ENCODE assay signal across 29 mouse cellular contexts in the genomic region with DNA sequence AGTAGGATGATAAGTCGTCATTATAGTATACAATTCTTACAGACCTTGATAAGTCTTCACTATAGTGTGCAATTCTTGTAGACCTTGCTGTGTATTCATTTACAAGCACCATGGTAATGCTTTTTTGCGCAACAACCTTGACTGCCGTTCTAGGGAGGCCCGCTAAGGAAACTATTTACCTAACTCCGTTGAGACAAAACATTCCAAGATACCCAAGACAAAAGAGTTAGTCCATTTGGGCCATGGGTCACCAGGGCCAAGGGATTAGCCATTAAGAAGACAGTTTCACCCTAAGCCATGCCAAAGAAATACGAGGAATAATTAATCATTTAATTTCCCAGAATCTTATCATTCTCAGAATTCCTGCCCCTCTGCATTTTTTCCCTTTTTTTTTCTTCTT.
"Had no signal": no experiment of that assay in that cellular context is flagged by ENCODE, and none has a peak within 500 bp of the region (broad histone marks: within the 10 kb centered on the region; RNA-seq: fewer than 3 reads in every experiment).

No protein-coding gene starts in this region.

- ATAC-seq: forebrain, embryonic 13.5 days; forebrain, embryonic 14.5 days; forebrain, embryonic 15.5 days; forebrain, embryonic 16.5 days; forebrain, postnatal 0 days had no signal

- H3K4me2 ChIP-seq: embryonic facial prominence, embryonic 12.5 days; embryonic facial prominence, embryonic 13.5 days; embryonic facial prominence, embryonic 15.5 days; forebrain, embryonic 12.5 days; forebrain, embryonic 13.5 days; forebrain, embryonic 15.5 days had no signal

- H3K4me1 ChIP-seq: embryonic facial prominence, embryonic 10.5 days; embryonic facial prominence, embryonic 12.5 days; embryonic facial prominence, embryonic 13.5 days; embryonic facial prominence, embryonic 15.5 days; forebrain, embryonic 10.5 days; forebrain, embryonic 12.5 days; forebrain, embryonic 13.5 days; forebrain, embryonic 15.5 days had no signal

- H3K36me3 ChIP-seq: embryonic facial prominence, embryonic 10.5 days; embryonic facial prominence, embryonic 12.5 days; embryonic facial prominence, embryonic 13.5 days; embryonic facial prominence, embryonic 15.5 days; forebrain, embryonic 10.5 days; forebrain, embryonic 12.5 days; forebrain, embryonic 15.5 days had no signal

- DNase-seq: cerebellum, adult 2 months; cerebellum, adult 8-10 months; cerebellum, adult 9-10 months; cerebellum, adult 9-11 months; cerebellum, postnatal 10 days; cerebellum, postnatal 14 days; cerebellum, postnatal 25 days; cerebellum, postnatal 36 days; embryo, embryonic 11 days; forebrain, postnatal 0 days; gastrocnemius, adult 2 months; gastrocnemius, postnatal 10 days; gastrocnemius, postnatal 14 days; gastrocnemius, postnatal 25 days; gastrocnemius, postnatal 36 days; heart, adult 11 months; heart, adult 18-20 months; heart, adult 2 months had no signal

- H3K27me3 ChIP-seq: embryonic facial prominence, embryonic 12.5 days; embryonic facial prominence, embryonic 13.5 days; embryonic facial prominence, embryonic 15.5 days; forebrain, embryonic 12.5 days; forebrain, embryonic 13.5 days; forebrain, embryonic 15.5 days had no signal

- H3K9ac ChIP-seq: embryonic facial prominence, embryonic 12.5 days; embryonic facial prominence, embryonic 13.5 days; embryonic facial prominence, embryonic 15.5 days; forebrain, embryonic 12.5 days; forebrain, embryonic 13.5 days; forebrain, embryonic 15.5 days; forebrain, postnatal 0 days had no signal

- H3K9me3 ChIP-seq: embryonic facial prominence, embryonic 10.5 days; embryonic facial prominence, embryonic 12.5 days; embryonic facial prominence, embryonic 13.5 days; embryonic facial prominence, embryonic 15.5 days; forebrain, embryonic 10.5 days; forebrain, embryonic 12.5 days; forebrain, embryonic 13.5 days; forebrain, embryonic 15.5 days had no signal

- H3K4me3 ChIP-seq: embryonic facial prominence, embryonic 10.5 days; embryonic facial prominence, embryonic 12.5 days; embryonic facial prominence, embryonic 13.5 days; embryonic facial prominence, embryonic 15.5 days; erythroblast, embryonic 14.5 days; forebrain, embryonic 10.5 days; forebrain, embryonic 12.5 days; forebrain, embryonic 13.5 days; forebrain, embryonic 15.5 days; gastrocnemius, adult 2 months; heart, adult 2 months had no signal

- H3K27ac ChIP-seq: embryonic facial prominence, embryonic 10.5 days; embryonic facial prominence, embryonic 12.5 days; embryonic facial prominence, embryonic 13.5 days; embryonic facial prominence, embryonic 15.5 days; forebrain, embryonic 10.5 days; forebrain, embryonic 12.5 days; forebrain, embryonic 13.5 days; forebrain, embryonic 15.5 days; gastrocnemius, adult 2 months; heart, adult 2 months had no signal
